Mouse (Mus musculus) limb, embryonic 11.5 days (tissue): ENCODE measurements around the gene Mrps35. TPM values are rescaled to one million over a fixed set of nuclear protein-coding genes. Genes with fewer than 3 reads are reported as not detected.

ENCODE experiments used
- ATAC-seq: fragments of 200-750 bp; cut with Nextera tagmentation; 2 replicates; pipeline ENCODE4 v1.8.0; 2017; ENCODE audit warnings: low read depth; ENCODE audit not compliant: insufficient number of reproducible peaks, low FRiP score, low TSS enrichment
- DNase-seq: peaks from one replicate; pipeline ENCODE4 v3.0.0-alpha.2; 2015; ENCODE audit warnings: low spot score
- H3K27ac ChIP-seq: fragments of 300-500 bp; sonication (generic); replicated peaks from 2 replicates; pipeline ENCODE4 v1.5.1; 2014; ENCODE audit warnings: low read depth, mild to moderate bottlenecking, low read length
- H3K27me3 ChIP-seq: fragments of 300-500 bp; sonication (generic); 2 replicates; pipeline ENCODE4 v1.6.1; 2014; ENCODE audit warnings: mild to moderate bottlenecking, low read length, mixed read lengths; ENCODE audit not compliant: control insufficient read depth, insufficient read depth
- H3K36me3 ChIP-seq: fragments of 300-500 bp; sonication (generic); 2 replicates; pipeline ENCODE4 v1.6.1; 2014; ENCODE audit warnings: mild to moderate bottlenecking, low read length, moderate library complexity, mixed read lengths; ENCODE audit not compliant: control insufficient read depth, insufficient read depth
- H3K4me1 ChIP-seq: fragments of 300-500 bp; sonication (generic); 2 replicates; pipeline ENCODE4 v1.6.1; 2014; ENCODE audit warnings: low read length, mixed read lengths; ENCODE audit not compliant: control insufficient read depth, insufficient read depth
- H3K4me2 ChIP-seq: fragments of 300-500 bp; sonication (generic); 2 replicates; pipeline ENCODE4 v1.6.1; 2014; ENCODE audit warnings: low read depth, mild to moderate bottlenecking, moderate library complexity; ENCODE audit not compliant: severe bottlenecking
- H3K4me3 ChIP-seq: fragments of 300-500 bp; sonication (generic); 2 replicates; pipeline ENCODE4 v1.5.1; 2014; ENCODE audit warnings: low read depth, low read length
- H3K9ac ChIP-seq: fragments of 300-500 bp; sonication (generic); 2 replicates; pipeline ENCODE4 v1.6.1; 2014; ENCODE audit warnings: mild to moderate bottlenecking, low read length
- H3K9me3 ChIP-seq: fragments of 300-500 bp; sonication (generic); 2 replicates; pipeline ENCODE4 v1.6.1; 2016; ENCODE audit warnings: low read length; ENCODE audit not compliant: control insufficient read depth
- WGBS: fragments of 180-500 bp; shearing (Covaris S2); extraction: QIAGEN DNeasy Blood & Tissue Kit; methylation state at CpG from one replicate; pipeline ENCODE4 v1.1.7; 2014; 5-methylcytosine and 5-hydroxymethylcytosine counted together
- polyA plus RNA-seq: library from polyadenylated mRNA; unstranded; fragments of >200 nt; fragmentation: Nextera tagmentation; extraction: Ambion mirVana; gene quantifications from 2 replicates; pipeline ENCODE4 v1.2.1, GENCODE M21; 2014

The Mrps35 gene
- polyA plus RNA-seq, 1 experiment from 2014 or later: 111 TPM

DNA sequence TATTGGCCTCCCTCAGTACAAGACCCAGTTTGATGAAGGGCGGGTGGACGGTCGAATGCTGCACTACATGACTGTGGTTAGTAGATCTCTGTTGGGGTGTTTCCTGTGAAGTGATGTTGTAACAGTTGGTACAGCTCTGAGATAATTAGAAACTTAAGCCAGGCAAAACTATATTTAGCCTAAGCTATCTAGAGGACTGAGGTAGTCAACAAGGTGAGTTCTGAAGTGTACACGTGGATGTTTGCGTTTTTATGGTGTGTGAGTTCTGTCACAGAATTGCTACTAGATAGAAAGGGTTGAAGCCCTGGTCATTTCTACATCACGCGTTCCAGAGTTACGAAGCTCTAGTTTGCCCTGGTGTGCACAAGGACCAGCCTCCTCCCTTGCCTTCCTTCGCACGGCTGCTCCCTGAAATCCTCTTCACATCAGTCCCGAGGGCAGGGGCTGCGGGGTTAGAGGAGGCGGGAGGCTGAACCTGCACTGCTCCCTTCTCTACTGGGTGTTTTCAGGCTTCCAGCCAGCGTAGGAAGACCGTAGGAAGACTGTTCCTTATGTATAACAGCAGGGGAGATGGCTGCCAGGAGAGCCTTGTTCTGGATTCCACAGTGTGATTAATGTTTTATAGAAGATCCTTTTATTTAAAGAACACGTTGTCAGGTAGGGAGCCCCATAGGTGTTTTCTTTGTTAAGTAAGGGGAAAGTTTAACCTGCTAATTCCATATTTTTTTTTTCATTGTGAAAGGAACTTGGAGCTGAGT lies 20.0 kb upstream of the Mrps35 start:
- no peaks in the 10 kb centered on the region for H3K36me3 ChIP-seq
- no peak for DNase-seq
- ATAC-seq: no peak
- no peak overlapping the region for H3K27ac ChIP-seq
- H3K27me3 ChIP-seq: no peaks in the 10 kb centered on the region
- H3K4me3 ChIP-seq: no peak overlapping the region
- H3K4me2 ChIP-seq: no peak overlapping the region
- H3K9ac ChIP-seq: no peak overlapping the region
- no peaks in the 10 kb centered on the region for H3K4me1 ChIP-seq
- no peaks in the 10 kb centered on the region for H3K9me3 ChIP-seq
- 91% methylated on average over 16 of the region's 16 CpGs for WGBS

- Histone ChIP-seq H3K9ac (no peak overlapping the region), H3K27me3 (no peaks in the 10 kb centered on the region), H3K9me3 (no peaks in the 10 kb centered on the region), H3K4me3 (no peak overlapping the region), H3K4me1 (no peaks in the 10 kb centered on the region), H3K36me3 (no peaks in the 10 kb centered on the region), H3K27ac (no peak overlapping the region), H3K4me2 (no peak overlapping the region)
- no peak for DNase-seq
- no peak for ATAC-seq
- WGBS: 92% methylated on average over 2 of the region's 2 CpGs
Measured at GRCm38 (mm10) chr6:147023133-147023395, 19.5 kb upstream of the Mrps35 start.

GRCm38 (mm10) chr6:147023568-147023967 lies 19.0 kb upstream of the Mrps35 start:
- Histone ChIP-seq H3K4me1 (no peaks in the 10 kb centered on the region), H3K36me3 (no peaks in the 10 kb centered on the region), H3K9me3 (no peaks in the 10 kb centered on the region), H3K27me3 (no peaks in the 10 kb centered on the region), H3K4me2 (no peak overlapping the region), H3K27ac (no peak overlapping the region), H3K4me3 (no peak overlapping the region), H3K9ac (no peak overlapping the region)
- ATAC-seq (no peak), DNase-seq (no peak)

- ATAC-seq: no peak
- H3K9me3 ChIP-seq: no peaks in the 10 kb centered on the region
- no peak overlapping the region for H3K27ac ChIP-seq
- H3K4me2 ChIP-seq: no peak overlapping the region
- H3K4me1 ChIP-seq: no peaks in the 10 kb centered on the region
- WGBS: 91% methylated on average over 3 of the region's 3 CpGs
- no peak overlapping the region for H3K4me3 ChIP-seq
- no peaks in the 10 kb centered on the region for H3K27me3 ChIP-seq
- no peak for DNase-seq
- H3K36me3 ChIP-seq: no peaks in the 10 kb centered on the region
- H3K9ac ChIP-seq: no peak overlapping the region
Measured at GRCm38 (mm10) chr6:147024761-147025160, 17.8 kb upstream of the Mrps35 start.

DNA sequence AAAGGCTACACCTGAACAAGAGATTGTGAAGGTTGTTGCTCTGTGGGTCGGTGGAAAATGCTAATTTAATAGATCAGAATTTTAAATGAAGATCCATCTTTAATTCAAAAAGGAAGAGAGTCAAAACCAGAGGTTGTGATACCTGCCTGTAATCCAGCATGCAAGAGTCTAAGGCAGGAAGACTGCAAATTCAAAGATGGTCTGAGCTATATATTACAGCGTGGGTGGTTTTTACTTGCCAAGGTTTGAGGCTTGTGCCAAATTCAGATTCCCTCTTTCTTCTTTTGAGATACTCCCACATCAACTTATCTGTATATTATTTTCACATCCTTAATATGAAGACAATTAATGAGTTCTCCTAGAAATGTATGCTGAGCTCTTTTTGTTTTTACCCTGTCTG lies 14.2 kb upstream of the Mrps35 start:
- Histone ChIP-seq H3K4me2 (no peak overlapping the region), H3K9me3 (no peaks in the 10 kb centered on the region), H3K4me3 (no peak overlapping the region), H3K36me3 (no peaks in the 10 kb centered on the region), H3K4me1 (no peaks in the 10 kb centered on the region), H3K27me3 (no peaks in the 10 kb centered on the region), H3K9ac (no peak overlapping the region), H3K27ac (no peak overlapping the region)
- DNase-seq (no peak), ATAC-seq (no peak)
- 92% methylated on average over 2 of the region's 2 CpGs for WGBS

GRCm38 (mm10) chr6:147029591-147029990 lies 13.0 kb upstream of the Mrps35 start:
- Histone ChIP-seq H3K9me3 (no peaks in the 10 kb centered on the region), H3K9ac (no peak overlapping the region), H3K4me3 (no peak overlapping the region), H3K36me3 (no peaks in the 10 kb centered on the region), H3K27me3 (no peaks in the 10 kb centered on the region), H3K27ac (no peak overlapping the region), H3K4me2 (no peak overlapping the region), H3K4me1 (no peaks in the 10 kb centered on the region)
- WGBS: 93% methylated on average over 9 of the region's 9 CpGs
- ATAC-seq (no peak), DNase-seq (no peak)

DNA sequence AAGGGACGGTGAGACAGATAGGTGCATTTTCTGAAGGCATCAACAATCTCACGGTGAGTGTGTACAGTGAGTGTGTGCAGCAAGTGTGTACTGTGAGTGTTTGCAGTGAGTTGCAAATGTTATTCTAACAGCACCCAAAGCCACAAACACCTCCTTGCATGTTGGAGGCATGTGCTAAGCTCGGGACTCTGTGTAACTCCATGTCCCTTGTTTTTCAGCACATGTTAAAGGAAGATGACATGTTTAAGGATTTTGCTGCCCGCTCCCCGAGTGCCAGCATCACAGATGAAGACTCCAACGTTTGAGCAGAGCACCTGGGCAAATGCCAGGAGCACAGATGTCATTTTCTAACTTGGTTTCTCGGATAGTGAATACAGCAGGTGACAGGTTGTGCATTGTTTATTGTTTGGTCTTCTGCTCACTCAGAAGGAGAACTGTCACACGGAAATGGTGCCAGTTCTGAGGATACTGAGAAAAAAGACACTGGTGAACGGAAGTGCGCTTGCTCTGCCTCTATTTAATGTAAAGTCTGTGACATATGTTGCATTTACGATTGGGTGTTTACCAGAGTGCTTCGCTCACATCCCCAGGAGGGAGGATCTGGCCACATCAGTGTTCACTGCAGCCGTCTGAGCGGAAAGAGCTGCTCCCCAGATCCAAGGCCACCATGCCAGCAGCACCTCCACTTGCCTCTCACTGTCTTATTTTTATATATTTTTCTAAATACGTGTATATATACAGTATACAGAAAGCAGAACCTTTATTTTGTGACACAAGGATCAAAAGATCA lies 12.3 kb upstream of the Mrps35 start:
- ATAC-seq (no peak), DNase-seq (no peak)
- Histone ChIP-seq H3K9me3 (no peaks in the 10 kb centered on the region), H3K4me2 (no peak overlapping the region), H3K4me1 (no peaks in the 10 kb centered on the region), H3K9ac (no peak overlapping the region), H3K27me3 (no peaks in the 10 kb centered on the region), H3K4me3 (no peak overlapping the region), H3K27ac (no peak overlapping the region), H3K36me3 (no peaks in the 10 kb centered on the region)
- 89% methylated on average over 15 of the region's 15 CpGs for WGBS

DNA sequence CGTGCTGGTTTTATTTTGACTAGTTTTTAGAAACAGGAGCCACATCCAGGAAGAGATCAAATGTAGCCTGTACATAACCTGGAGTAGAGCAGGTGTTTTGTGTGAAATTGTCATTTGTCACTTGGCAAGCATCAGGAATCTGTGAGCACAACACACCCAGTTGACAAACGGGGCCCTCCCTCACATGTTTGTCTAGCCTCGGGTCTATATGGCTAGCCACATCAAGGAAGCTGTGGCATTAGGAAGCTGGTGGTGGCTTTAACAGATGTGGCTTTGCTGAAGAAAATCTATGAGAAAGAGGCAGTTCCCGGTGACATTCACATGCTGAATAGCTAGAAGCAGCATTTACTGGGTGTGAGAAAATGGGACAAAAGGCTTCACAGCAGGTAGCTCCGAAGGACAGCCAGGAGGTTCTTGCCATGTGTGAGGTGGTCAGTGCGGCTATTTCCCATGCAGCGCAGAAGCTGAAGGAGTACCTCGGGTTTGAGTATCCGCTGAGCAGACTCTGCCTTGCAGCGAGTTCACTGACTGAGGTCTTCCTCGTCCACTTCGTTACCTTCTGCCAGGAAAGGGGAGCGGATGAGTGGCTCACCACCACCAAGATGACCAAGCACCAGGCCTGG lies 10.2 kb upstream of the Mrps35 start, which contains the start of gene Rep15:
TSS of gene Rep15 (plus strand) at position 282 of the 623 bp plus-strand sequence.
- 44% methylated on average over 13 of the region's 13 CpGs for WGBS
- no peak for ATAC-seq
- H3K4me2 ChIP-seq: no peak within 1 kb of the TSS

More for the DNA sequence above, 10.2 kb upstream of the Mrps35 start, which contains the start of gene Rep15:
- Histone ChIP-seq H3K4me1 (no peaks in the 10 kb centered on the region), H3K9ac (no peak within 1 kb of the TSS), H3K4me3 (no peak within 1 kb of the TSS), H3K27ac (no peak within 1 kb of the TSS), H3K36me3 (no peaks in the 10 kb centered on the region), H3K27me3 (no peaks in the 10 kb centered on the region), H3K9me3 (no peaks in the 10 kb centered on the region)
- no peak for DNase-seq
